Mouse (Mus musculus): Measurements from ENCODE around the gene Olfr380. TPM values are rescaled to one million over a fixed set of nuclear protein-coding genes. Genes with fewer than 3 reads are reported as not detected.

The Olfr380 gene
- not detected in 2 replicates for polyA plus RNA-seq (2011; ENCODE audit: insufficient read depth, insufficient read length, low read depth, missing spikeins)

DNA sequence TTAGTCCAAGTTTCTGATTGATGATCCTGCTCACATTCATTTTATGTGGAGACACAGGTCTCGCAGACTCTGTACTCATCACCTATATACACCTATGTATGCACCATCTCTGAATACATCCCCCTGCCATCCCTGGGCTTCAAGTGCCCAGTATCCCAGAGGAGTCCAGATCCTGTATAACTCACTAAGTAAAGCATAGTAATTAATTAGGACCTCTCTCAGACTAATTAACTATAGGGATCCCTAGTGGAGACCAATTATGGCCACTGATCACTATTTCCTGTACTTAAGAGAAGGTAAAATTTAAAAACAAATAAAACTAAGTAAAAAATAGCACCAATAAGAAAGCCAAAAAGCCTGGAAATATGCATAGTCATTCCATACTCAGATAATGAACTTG lies at the start of gene Olfr380:
Olfr380 (minus strand) TSS at position 101 of the 400 bp plus-strand sequence.
- Histone ChIP-seq H3K4me1 (ENCODE audit: control insufficient read depth, insufficient read depth, low read length) (no peaks in the 10 kb centered on the region), H3K27ac (ENCODE audit: insufficient read depth, low read length) (no peak within 1 kb of the TSS), H3K27me3 (ENCODE audit: control insufficient read depth, insufficient read depth, low read length, poor library complexity, severe bottlenecking) (no peaks in the 10 kb centered on the region), H3K36me3 (ENCODE audit: control insufficient read depth, insufficient read depth, low read length, poor library complexity, severe bottlenecking) (no peaks in the 10 kb centered on the region), H3K9me3 (replicated peaks; ENCODE audit: control insufficient read depth, insufficient read depth, low read length, poor library complexity, severe bottlenecking) (no peaks in the 10 kb centered on the region), H3K9ac (ENCODE audit: low read depth, poor library complexity, severe bottlenecking) (no peak within 1 kb of the TSS), H3K4me3 (ENCODE audit: low read depth, low read length) (no peak within 1 kb of the TSS)
- TF ChIP-seq EP300 (IDR thresholded peaks at IDR 0.05; ENCODE audit: insufficient read depth, low read depth, low read length) (no peak), CTCF (IDR thresholded peaks at IDR 0.05; ENCODE audit: low read depth, low read length) (no peak)

DNA sequence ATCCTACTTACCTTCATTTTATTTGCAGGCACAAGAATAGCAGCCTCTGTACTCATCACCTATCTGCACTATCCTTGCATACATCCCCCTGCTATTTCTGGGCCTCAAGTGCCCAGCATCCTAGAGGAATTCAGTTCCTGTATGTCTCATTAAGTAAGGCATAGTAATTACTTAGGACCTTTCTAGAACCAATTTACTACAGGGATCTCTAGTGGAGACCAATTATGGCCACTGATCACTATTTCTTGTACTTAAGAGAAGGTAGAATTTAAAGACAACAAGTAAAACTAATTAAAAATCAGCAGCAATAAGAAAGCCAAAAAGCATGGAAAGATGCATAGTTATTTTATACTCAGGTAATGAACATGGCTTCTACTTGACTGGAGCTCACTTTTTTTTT lies 34.2 kb upstream of the Olfr380 start, which contains the start of gene Olfr381:
Olfr381 (minus strand) TSS at position 101 of the 400 bp plus-strand sequence.
- no peak within 1 kb of the TSS for H3K9ac ChIP-seq (ENCODE audit: low read depth, poor library complexity, severe bottlenecking)
- H3K4me3 ChIP-seq (ENCODE audit: low read depth, low read length) = no peak within 1 kb of the TSS
- H3K4me1 ChIP-seq (ENCODE audit: control insufficient read depth, insufficient read depth, low read length) = no peaks in the 10 kb centered on the region
- no peaks in the 10 kb centered on the region for H3K36me3 ChIP-seq (ENCODE audit: control insufficient read depth, insufficient read depth, low read length, poor library complexity, severe bottlenecking)
- TF ChIP-seq POLR2A (IDR thresholded peaks at IDR 0.05; ENCODE audit: insufficient read depth, low read length) (no peak), CTCF (IDR thresholded peaks at IDR 0.05; ENCODE audit: low read depth, low read length) (no peak), EP300 (IDR thresholded peaks at IDR 0.05; ENCODE audit: insufficient read depth, low read depth, low read length) (no peak)
- H3K27ac ChIP-seq (ENCODE audit: insufficient read depth, low read length) = no peak within 1 kb of the TSS
- H3K27me3 ChIP-seq (ENCODE audit: control insufficient read depth, insufficient read depth, low read length, poor library complexity, severe bottlenecking) = no peaks in the 10 kb centered on the region
- no peaks in the 10 kb centered on the region for H3K9me3 ChIP-seq (replicated peaks; ENCODE audit: control insufficient read depth, insufficient read depth, low read length, poor library complexity, severe bottlenecking)

DNA sequence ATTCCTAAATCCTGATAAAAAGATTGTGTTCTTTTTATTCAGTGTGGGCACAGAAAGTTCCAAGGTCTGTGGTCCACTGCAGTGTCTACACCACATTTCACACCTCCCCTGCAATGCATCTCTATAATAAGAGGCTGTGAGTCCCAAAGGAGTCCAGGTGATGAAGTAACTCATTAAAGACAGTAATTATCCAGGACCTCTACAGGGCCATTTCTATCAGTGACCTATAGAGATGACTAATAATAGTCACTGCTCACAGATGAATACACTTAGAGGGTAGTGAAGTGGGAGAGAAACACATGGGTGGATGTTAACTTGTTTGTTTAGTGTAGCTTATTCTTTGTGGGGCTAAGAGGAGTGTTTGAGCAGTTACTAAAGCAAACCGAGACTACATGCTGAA lies 28.9 kb downstream of the Olfr380 start, which contains the start of gene Olfr378:
Olfr378 (minus strand) TSS at position 101 of the 400 bp plus-strand sequence.
- no peaks in the 10 kb centered on the region for H3K36me3 ChIP-seq (ENCODE audit: control insufficient read depth, insufficient read depth, low read length, poor library complexity, severe bottlenecking)
- no peaks in the 10 kb centered on the region for H3K4me1 ChIP-seq (ENCODE audit: control insufficient read depth, insufficient read depth, low read length)
- TF ChIP-seq CTCF (IDR thresholded peaks at IDR 0.05; ENCODE audit: low read depth, low read length) = no peak
- TF ChIP-seq EP300 (IDR thresholded peaks at IDR 0.05; ENCODE audit: insufficient read depth, low read depth, low read length) = no peak
- no peak for TF ChIP-seq POLR2A (IDR thresholded peaks at IDR 0.05; ENCODE audit: insufficient read depth, low read length)
- no peak within 1 kb of the TSS for H3K9ac ChIP-seq (ENCODE audit: low read depth, poor library complexity, severe bottlenecking)
- H3K9me3 ChIP-seq (replicated peaks; ENCODE audit: control insufficient read depth, insufficient read depth, low read length, poor library complexity, severe bottlenecking) = no peaks in the 10 kb centered on the region
- H3K27me3 ChIP-seq (ENCODE audit: control insufficient read depth, insufficient read depth, low read length, poor library complexity, severe bottlenecking) = no peaks in the 10 kb centered on the region
- no peak within 1 kb of the TSS for H3K27ac ChIP-seq (ENCODE audit: insufficient read depth, low read length)
- no peak within 1 kb of the TSS for H3K4me3 ChIP-seq (ENCODE audit: low read depth, low read length)

Other genes with a start within 250 kb of the Olfr380 start
- not detected in 2 replicates for gene Trpv1, start 223.2 kb downstream of the Olfr380 start, polyA plus RNA-seq (2011; ENCODE audit: insufficient read depth, insufficient read length, low read depth, missing spikeins)
- 0.11 TPM in 1 of 2 replicates, not detected in the other for gene Trpv3, start 190.1 kb downstream of the Olfr380 start, polyA plus RNA-seq (2011; ENCODE audit: insufficient read depth, insufficient read length, low read depth, missing spikeins)
- gene Aspa, start 127.9 kb downstream of the Olfr380 start, polyA plus RNA-seq (2011; ENCODE audit: insufficient read depth, insufficient read length, low read depth, missing spikeins) = 2.1 and 3.7 TPM in 2 replicates
- gene Gm49340, start 127.8 kb downstream of the Olfr380 start, polyA plus RNA-seq (2011; ENCODE audit: insufficient read depth, insufficient read length, low read depth, missing spikeins) = not detected in 2 replicates
- 2.2 and 3.0 TPM in 2 replicates for gene Spata22, start 127.8 kb downstream of the Olfr380 start, polyA plus RNA-seq (2011; ENCODE audit: insufficient read depth, insufficient read length, low read depth, missing spikeins)
- not detected in 2 replicates for gene Olfr20, start 106.7 kb downstream of the Olfr380 start, polyA plus RNA-seq (2011; ENCODE audit: insufficient read depth, insufficient read length, low read depth, missing spikeins)
- not detected in 2 replicates for gene Olfr376, start 86.3 kb downstream of the Olfr380 start, polyA plus RNA-seq (2011; ENCODE audit: insufficient read depth, insufficient read length, low read depth, missing spikeins)
- not detected in 2 replicates for gene Olfr1, start 57.9 kb downstream of the Olfr380 start, polyA plus RNA-seq (2011; ENCODE audit: insufficient read depth, insufficient read length, low read depth, missing spikeins)
- gene Olfr378, start 29.0 kb downstream of the Olfr380 start, polyA plus RNA-seq (2011; ENCODE audit: insufficient read depth, insufficient read length, low read depth, missing spikeins) = not detected in 2 replicates
- gene Olfr381, start 34.1 kb upstream of the Olfr380 start, polyA plus RNA-seq (2011; ENCODE audit: insufficient read depth, insufficient read length, low read depth, missing spikeins) = not detected in 2 replicates
- gene Olfr382, start 59.7 kb upstream of the Olfr380 start, polyA plus RNA-seq (2011; ENCODE audit: insufficient read depth, insufficient read length, low read depth, missing spikeins) = not detected in 2 replicates
- gene Olfr385, start 135.5 kb upstream of the Olfr380 start, polyA plus RNA-seq (2011; ENCODE audit: insufficient read depth, insufficient read length, low read depth, missing spikeins) = not detected in 2 replicates
- not detected in 2 replicates for gene Olfr384, start 141.1 kb upstream of the Olfr380 start, polyA plus RNA-seq (2011; ENCODE audit: insufficient read depth, insufficient read length, low read depth, missing spikeins)
- gene Zfp735, start 231.3 kb upstream of the Olfr380 start, polyA plus RNA-seq (2011; ENCODE audit: insufficient read depth, insufficient read length, low read depth, missing spikeins) = not detected in 2 replicates

All from ES-Bruce4 (cell line).